In genomic region chr14:20694185-20694883, GRCm38 (mm10) we compare ENCODE assay signal across 1 mouse cellular context.
TF ChIP-seq lines count a peak whose summit lies in the region.

No protein-coding gene starts in this region.

TF ChIP-seq in CH12.LX, 34 proteins besides CTCF, POLR2A, EP300 and RAD21:
- TF ChIP-seq ZMIZ1 (IDR thresholded peaks at IDR 0.05; ENCODE audit: low read depth, low read length) (peak; percentile 51; the same call in 1 of the 2 replicates), SIN3A (IDR thresholded peaks at IDR 0.05; ENCODE audit: low read length) (no peak), NRF1 (IDR thresholded peaks at IDR 0.05; ENCODE audit: low read depth, low read length) (peak; percentile 72), BHLHE40 (IDR thresholded peaks at IDR 0.05; ENCODE audit: low read depth, low read length) (peak; percentile 53), IRF4 (IDR thresholded peaks at IDR 0.05; ENCODE audit: low read depth, low read length) (peak; percentile 74; the same call in 1 of the 2 replicates), UBTF (IDR thresholded peaks at IDR 0.05; ENCODE audit: low read depth, low read length) (no peak)
